Mouse (Mus musculus): ENCODE data around the gene Gm11985. TPM values are rescaled to one million over a fixed set of nuclear protein-coding genes. Genes with fewer than 3 reads are reported as not detected.

Gene Gm11985
- polyA plus RNA-seq, 1 experiment from 2014 or later = not detected

DNA sequence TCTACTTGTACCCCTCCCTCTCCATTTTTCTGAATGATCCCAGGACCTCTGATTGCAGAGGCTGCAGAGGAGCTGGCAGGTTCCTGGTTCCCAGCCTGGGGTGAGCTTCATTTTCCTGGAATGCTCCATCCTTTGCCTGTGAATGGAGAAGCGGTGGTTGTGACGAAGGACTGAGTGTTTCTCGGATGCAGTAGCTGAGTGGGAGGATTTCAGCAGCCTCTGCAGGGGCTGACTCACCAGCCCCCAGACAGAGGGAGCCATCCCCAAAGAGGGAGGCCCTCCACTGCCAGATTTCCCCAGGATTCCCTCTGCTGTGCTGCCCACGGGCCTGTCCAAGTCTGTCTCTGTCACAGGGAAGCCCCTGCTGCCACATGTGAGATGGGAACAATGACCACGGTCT lies 54.0 kb downstream of the Gm11985 start:
- no peaks in the 10 kb centered on the region for H3K9me3 ChIP-seq
- H3K4me1 ChIP-seq = no peaks in the 10 kb centered on the region
- no peak overlapping the region for H3K27ac ChIP-seq
- 79% methylated on average over 5 of the region's 5 CpGs for WGBS
- no peak for ATAC-seq (ENCODE audit: insufficient number of reproducible peaks, insufficient read depth, low FRiP score, low TSS enrichment)
- no peak overlapping the region for H3K4me2 ChIP-seq (replicated peaks)
- H3K9ac ChIP-seq = no peak overlapping the region
- no peaks in the 10 kb centered on the region for H3K36me3 ChIP-seq
- no peaks in the 10 kb centered on the region for H3K27me3 ChIP-seq
- H3K4me3 ChIP-seq = no peak overlapping the region

DNA sequence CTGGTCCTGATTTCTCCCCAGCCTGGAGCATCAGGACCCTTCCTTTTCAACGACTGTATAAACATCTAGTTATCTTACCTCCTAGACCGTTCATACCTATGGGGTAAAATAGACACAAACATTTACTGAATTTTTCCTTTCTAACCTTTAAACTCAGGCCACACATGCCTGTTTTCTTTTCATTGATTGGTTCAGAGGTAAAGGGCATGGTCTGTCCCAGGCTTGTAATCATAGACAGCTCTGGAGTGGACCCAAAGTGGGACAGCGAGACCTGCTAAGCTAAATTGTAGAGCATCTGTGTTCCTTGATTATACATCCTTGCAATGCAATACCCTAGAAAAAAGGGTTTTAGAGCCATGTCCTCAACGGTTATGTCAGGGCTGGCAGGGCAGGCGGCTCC lies 54.6 kb downstream of the Gm11985 start:
- Histone ChIP-seq H3K4me3 (no peak overlapping the region), H3K9ac (no peak overlapping the region), H3K4me2 (replicated peaks) (no peak overlapping the region), H3K27ac (no peak overlapping the region), H3K4me1 (no peaks in the 10 kb centered on the region), H3K36me3 (no peaks in the 10 kb centered on the region), H3K9me3 (no peaks in the 10 kb centered on the region), H3K27me3 (no peaks in the 10 kb centered on the region)
- 81% methylated on average over 5 of the region's 5 CpGs for WGBS
- ATAC-seq (ENCODE audit: insufficient number of reproducible peaks, insufficient read depth, low FRiP score, low TSS enrichment) = no peak

Other genes with a start within 250 kb of the Gm11985 start
- 1.5 TPM in 2 replicates for gene Adcy1, start 125.1 kb downstream of the Gm11985 start, polyA plus RNA-seq (2016; fragmentation: Nextera tagmentation; extraction: Ambion mirVana)
- gene Igfbp1, start 9.2 kb upstream of the Gm11985 start, polyA plus RNA-seq (2016; fragmentation: Nextera tagmentation; extraction: Ambion mirVana) = 0.96 and 1.1 TPM in 2 replicates
- 113 and 114 TPM in 2 replicates for gene Igfbp3, start 25.4 kb upstream of the Gm11985 start, polyA plus RNA-seq (2016; fragmentation: Nextera tagmentation; extraction: Ambion mirVana)